Comparison of ENCODE assay signal across 8 mouse cellular contexts in genomic region chr11:50364548-50364947, GRCm38 (mm10). TPM values are rescaled to one million over a fixed set of nuclear protein-coding genes. Genes with fewer than 3 reads are reported as not detected.
DNase-seq lines count a peak whose midpoint lies in the region; ATAC-seq and TF ChIP-seq lines count a peak whose summit lies in the region.

No protein-coding gene starts in this region.

- H3K4me1 ChIP-seq in cortical plate, adult 2 months (ENCODE audit: control insufficient read depth, insufficient read depth, low read length), result no peaks in the 10 kb centered on the region
- no peaks in the 10 kb centered on the region for H3K4me1 ChIP-seq in stomach, embryonic 16.5 days (ENCODE audit: control insufficient read depth, insufficient read depth, low read length)

- peak; percentile 94 for TF ChIP-seq CTCF in cortical plate, adult 2 months (IDR thresholded peaks at IDR 0.05; ENCODE audit: extremely low read depth, insufficient read depth, low read length)

- no peak overlapping the region for H3K9ac ChIP-seq in stomach, embryonic 16.5 days (ENCODE audit: low read length)

- H3K27me3 ChIP-seq in stomach, embryonic 16.5 days (ENCODE audit: control insufficient read depth, insufficient read depth, low read length), result no peaks in the 10 kb centered on the region

- 6% methylated on average over 4 of the region's 4 CpGs for WGBS in stomach, embryonic 16.5 days

- H3K36me3 ChIP-seq in stomach, embryonic 16.5 days (ENCODE audit: control insufficient read depth, insufficient read depth, low read length), result no peaks in the 10 kb centered on the region

- no peak overlapping the region for H3K4me3 ChIP-seq in cortical plate, adult 2 months (ENCODE audit: insufficient read depth, low read length)
- no peak overlapping the region for H3K4me3 ChIP-seq in stomach, embryonic 16.5 days (replicated peaks; ENCODE audit: low read length)

- peak; percentile 59 for ATAC-seq in monocyte, adult 5-6 weeks (replicated peaks; ENCODE audit: insufficient number of reproducible peaks, low FRiP score, low TSS enrichment, poor library complexity, severe bottlenecking)
- ATAC-seq in stomach, embryonic 16.5 days (ENCODE audit: insufficient read depth, low FRiP score), result peak; percentile 64; the same call in 1 of the 2 replicates

- no peak overlapping the region for H3K27ac ChIP-seq in cortical plate, adult 2 months (ENCODE audit: insufficient read depth, low read length)
- no peak overlapping the region for H3K27ac ChIP-seq in stomach, embryonic 16.5 days (ENCODE audit: low read length)

- no peak overlapping the region for H3K4me2 ChIP-seq in stomach, embryonic 16.5 days (ENCODE audit: low read depth, low read length)

- H3K9me3 ChIP-seq in stomach, embryonic 16.5 days (replicated peaks; ENCODE audit: control insufficient read depth, low read length), result no peaks in the 10 kb centered on the region

- DNase-seq in CD4-positive helper T cell, adult 2 months (ENCODE audit: low read depth, low spot score), result peak; percentile 78
- peak; percentile 72 to 93 for DNase-seq in adrenal gland, adult (ENCODE audit: inconsistent age in 2 of 2, low spot score in 1 of 2)
- peak; percentile 70 for DNase-seq in gastrocnemius, postnatal 10 days
- peak; percentile 78 for DNase-seq in kidney, adult 18-20 months
- DNase-seq in left cerebral cortex, postnatal 4 days, result peak; percentile 77

- no peak for TF ChIP-seq POLR2A in cortical plate, adult 2 months (IDR thresholded peaks at IDR 0.05; ENCODE audit: extremely low read depth, insufficient read depth, low read length)

- intact Hi-C loops in left cerebral cortex, postnatal 4 days (cut with DNase I), result loop anchor here (10.0 kb wide), 1 partner anchor 130 kb away; the partner anchor contains the start of gene Ltc4s

RNA-seq across cellular contexts. Expression of gene Cby3, which starts 10.3 kb away (rescaled TPM):
- 0.53 and 0.71 TPM in 2 replicates for polyA plus RNA-seq in cortical plate, adult 2 months (2012; rRNA removed)
- not detected for total RNA-seq in gastrocnemius, postnatal 10 days (2021)
- total RNA-seq in left cerebral cortex, postnatal 4 days (2021), result not detected
- total RNA-seq in monocyte, adult 5-6 weeks (2017), result not detected in 3 replicates
- polyA plus RNA-seq in stomach, embryonic 16.5 days (2015; fragmentation: Nextera tagmentation; extraction: Ambion mirVana), result 0.19 and 0.46 TPM in 2 replicates

RNA-seq across cellular contexts. Expression of gene Hnrnph1, which starts 12.2 kb away (rescaled TPM):
- 227 and 311 TPM in 2 replicates for polyA plus RNA-seq in cortical plate, adult 2 months (2012; rRNA removed)
- total RNA-seq in gastrocnemius, postnatal 10 days (2021), result 100 to 1,000 TPM; 123 to 164 TPM
- total RNA-seq in left cerebral cortex, postnatal 4 days (2021), result 100 to 1,000 TPM; 508 to 515 TPM
- total RNA-seq in monocyte, adult 5-6 weeks (2017), result 1,029 to 1,291 TPM (median 1,161 TPM) in 3 replicates
- 346 and 352 TPM in 2 replicates for polyA plus RNA-seq in stomach, embryonic 16.5 days (2015; fragmentation: Nextera tagmentation; extraction: Ambion mirVana)

RNA-seq across cellular contexts. Expression of gene Canx, which starts 39.1 kb away (rescaled TPM):
- polyA plus RNA-seq in cortical plate, adult 2 months (2012; rRNA removed), result 229 and 257 TPM in 2 replicates
- 100 to 1,000 TPM; 146 to 173 TPM for total RNA-seq in gastrocnemius, postnatal 10 days (2021)
- 100 to 1,000 TPM; 377 to 394 TPM for total RNA-seq in left cerebral cortex, postnatal 4 days (2021)
- 473 to 555 TPM (median 517 TPM) in 3 replicates for total RNA-seq in monocyte, adult 5-6 weeks (2017)
- 341 and 342 TPM in 2 replicates for polyA plus RNA-seq in stomach, embryonic 16.5 days (2015; fragmentation: Nextera tagmentation; extraction: Ambion mirVana)
